Mouse (Mus musculus) MEL (cell line): ENCODE results near the gene Cd8b1. TPM values are rescaled to one million over a fixed set of nuclear protein-coding genes. Genes with fewer than 3 reads are reported as not detected.

Source experiments
- DNase-seq: peaks from one replicate; pipeline ENCODE4 v3.0.0; 2011; ENCODE audit warnings: low read depth, low spot score
- H3K27ac ChIP-seq: 2 replicates; pipeline ENCODE4 v1.5.1; 2012; ENCODE audit warnings: low read depth, mild to moderate bottlenecking, control low read depth, low read length, moderate library complexity; ENCODE audit not compliant: control insufficient read depth
- H3K27me3 ChIP-seq, 2 experiments: fragments of 150-350 bp in 1 of 2; sonication (generic) in 1 of 2; 2 replicates each; pipeline ENCODE4 v1.6.1; 2012; ENCODE audit warnings: low read length in 2 of 2, mild to moderate bottlenecking in 2 of 2, improper control_type of control experiment in 1 of 2, moderate library complexity in 1 of 2; ENCODE audit not compliant: insufficient read depth in 2 of 2, control insufficient read depth in 1 of 2
- H3K36me3 ChIP-seq, 2 experiments: 2 replicates each; pipeline ENCODE4 v1.6.1; 2012 to 2014; ENCODE audit warnings: low read length in 2 of 2, improper control_type of control experiment in 1 of 2, inconsistent platforms in 1 of 2, mild to moderate bottlenecking in 1 of 2; ENCODE audit not compliant: insufficient read depth in 2 of 2, control insufficient read depth in 1 of 2
- H3K4me1 ChIP-seq, 2 experiments: fragments of 150-350 bp in 1 of 2; sonication (generic) in 1 of 2; 2 replicates each; pipeline ENCODE4 v1.6.1; 2012; ENCODE audit warnings: low read length in 2 of 2, improper control_type of control experiment in 1 of 2, mild to moderate bottlenecking in 1 of 2; ENCODE audit not compliant: insufficient read depth in 2 of 2, control insufficient read depth in 1 of 2
- H3K4me3 ChIP-seq, 2 experiments: fragments of 150-350 bp in 1 of 2; sonication (generic) in 1 of 2; 2 replicates each; pipeline ENCODE4 v1.5.1; 2012; ENCODE audit warnings: low read depth in 2 of 2, low read length in 2 of 2, mild to moderate bottlenecking in 2 of 2, moderate library complexity in 2 of 2, control low read depth in 1 of 2, improper control_type of control experiment in 1 of 2; ENCODE audit not compliant: control insufficient read depth in 1 of 2, insufficient read depth in 1 of 2
- H3K79me2 ChIP-seq: 2 replicates; pipeline ENCODE4 v1.6.1; 2012; ENCODE audit warnings: mild to moderate bottlenecking, low read length, moderate library complexity; ENCODE audit not compliant: control insufficient read depth, poor library complexity, insufficient read depth
- H3K9ac ChIP-seq: 2 replicates; pipeline ENCODE4 v1.6.1; 2012; ENCODE audit warnings: low read depth, mild to moderate bottlenecking, control low read depth, low read length, moderate library complexity; ENCODE audit not compliant: control insufficient read depth, poor library complexity, severe bottlenecking
- H3K9me3 ChIP-seq: fragments of 150-350 bp; sonication (generic); replicated peaks from 2 replicates; pipeline ENCODE4 v1.6.1; 2012; ENCODE audit warnings: mild to moderate bottlenecking, low read length, improper control_type of control experiment, moderate library complexity; ENCODE audit not compliant: insufficient read depth
- CTCF ChIP-seq, 3 experiments: IDR thresholded peaks in 2 of 3; conservative IDR thresholded peaks in 1 of 3; 2 replicates each; pipeline ENCODE4 v1.5.1; 2011 to 2012; ENCODE audit warnings: low read length in 3 of 3, low read depth in 2 of 3, mild to moderate bottlenecking in 2 of 3, improper control_type of control experiment in 1 of 3, inconsistent platforms in 1 of 3, mixed read lengths in 1 of 3, moderate library complexity in 1 of 3; ENCODE audit not compliant: control insufficient read depth in 1 of 3, insufficient read depth in 1 of 3, poor library complexity in 1 of 3, severe bottlenecking in 1 of 3
- ELF1 ChIP-seq: IDR thresholded peaks from 2 replicates; pipeline ENCODE4 v1.6.1; 2014; ENCODE audit warnings: low read depth, mild to moderate bottlenecking, inconsistent platforms, low read length, improper control_type of control experiment, moderate library complexity
- GABPA ChIP-seq: IDR thresholded peaks from 2 replicates; pipeline ENCODE4 v1.6.1; 2012; ENCODE audit warnings: low read depth, mild to moderate bottlenecking, inconsistent platforms, low read length, improper control_type of control experiment, moderate library complexity
- MXI1 ChIP-seq: IDR thresholded peaks from 2 replicates; pipeline ENCODE4 v1.6.1; 2011; ENCODE audit warnings: mild to moderate bottlenecking, low read depth, low read length, improper control_type of control experiment
- POLR2AphosphoS2 ChIP-seq: IDR thresholded peaks from 2 replicates; pipeline ENCODE4 v1.6.1; 2011; ENCODE audit warnings: low read length, improper control_type of control experiment
- RAD21 ChIP-seq: IDR thresholded peaks from 2 replicates; pipeline ENCODE4 v1.6.1; 2011; ENCODE audit warnings: mild to moderate bottlenecking, low read depth, low read length, improper control_type of control experiment
- TAL1 ChIP-seq: IDR thresholded peaks from 2 replicates; pipeline ENCODE4 v1.6.1; 2012; ENCODE audit warnings: mild to moderate bottlenecking, inconsistent platforms, low read length, moderate library complexity, mixed read lengths
- TBP ChIP-seq: IDR thresholded peaks from 2 replicates; pipeline ENCODE4 v1.8.0; 2011; ENCODE audit warnings: low read depth, low read length, improper control_type of control experiment
- USF1 ChIP-seq: IDR thresholded peaks from 2 replicates; pipeline ENCODE4 v1.6.1; 2014; ENCODE audit warnings: low read depth, mild to moderate bottlenecking, inconsistent platforms, low read length, improper control_type of control experiment, moderate library complexity
- USF2 ChIP-seq, 2 experiments: IDR thresholded peaks; 2 replicates each; pipeline ENCODE4 v1.6.1; 2011 to 2012; ENCODE audit warnings: improper control_type of control experiment in 2 of 2, low read length in 2 of 2, borderline replicate concordance in 1 of 2, inconsistent platforms in 1 of 2, low read depth in 1 of 2, mild to moderate bottlenecking in 1 of 2; ENCODE audit not compliant: insufficient read depth in 1 of 2
- ZKSCAN1 ChIP-seq: IDR thresholded peaks from 2 replicates; pipeline ENCODE4 v1.6.1; 2012; ENCODE audit warnings: low read depth, mild to moderate bottlenecking, inconsistent platforms, low read length, improper control_type of control experiment, moderate library complexity
- ZMIZ1 ChIP-seq: IDR thresholded peaks from 2 replicates; pipeline ENCODE4 v1.6.1; 2012; ENCODE audit warnings: low read depth, mild to moderate bottlenecking, inconsistent platforms, low read length, improper control_type of control experiment, moderate library complexity
- ZNF384 ChIP-seq: IDR thresholded peaks from 2 replicates; pipeline ENCODE4 v1.6.1; 2012; ENCODE audit warnings: low read depth, mild to moderate bottlenecking, inconsistent platforms, low read length, improper control_type of control experiment
- polyA plus RNA-seq, 2 experiments: library from polyadenylated mRNA; stranded (reverse) in 1 of 2; unstranded in 1 of 2; fragments of >175 nt in 1 of 2; fragments of >200 nt in 1 of 2; gene quantifications; 2 replicates each; pipeline versions ENCODE4 v1.2.1 to v1.2.4; 2012; ENCODE audit warnings: low replicate concordance in 2 of 2, low read depth in 1 of 2; ENCODE audit not compliant: insufficient read length in 2 of 2, insufficient read depth in 1 of 2, missing spikeins in 1 of 2
- total RNA-seq: library from RNA; depleted of rRNA; stranded (reverse); fragments of 300-350 nt; gene quantifications from 2 replicates; pipeline ENCODE4 v1.2.3, GENCODE M21; 2012; rRNA removed

The Cd8b1 gene
- total RNA-seq (not detected in 2 replicates), polyA plus RNA-seq (not detected)

- no peak within 1 kb of the TSS for H3K9ac ChIP-seq
- H3K4me1 ChIP-seq, result no peaks in the 10 kb centered on the region
- H3K27me3 ChIP-seq, result peaks cover 1 to 3% of the 10 kb centered on the region in 2 experiments; a peak in 1 of 4 replicates
- no peaks in the 10 kb centered on the region for H3K36me3 ChIP-seq
- no peaks in the 10 kb centered on the region for H3K79me2 ChIP-seq
- no peak within 1 kb of the TSS for H3K27ac ChIP-seq
- H3K4me3 ChIP-seq, result no peak within 1 kb of the TSS
- no peaks in the 10 kb centered on the region for H3K9me3 ChIP-seq
- no peak for DNase-seq
- TF ChIP-seq USF1 (no peak), GABPA (no peak), USF2 (IDR thresholded peaks at IDR 0.05; ENCODE audit: borderline replicate concordance in 1 of 2, insufficient read depth in 1 of 2, low read depth in 1 of 2, low read length in 2 of 2) (no peak), ZKSCAN1 (no peak), ELF1 (no peak), RAD21 (no peak), TBP (no peak), TAL1 (no peak), MXI1 (no peak), ZMIZ1 (no peak)
These were observed at the start of gene Cd8b1 for GRCm38 (mm10) chr6:71322491-71322921. TSS of gene Cd8b1 (plus strand) at chr6:71322788.

GRCm38 (mm10) chr6:71273715-71274114 lies 48.9 kb upstream of the Cd8b1 start:
- Histone ChIP-seq H3K36me3 (peaks cover 0 to 28% of the 10 kb centered on the region in 2 experiments; a peak in 3 of 4 replicates), H3K4me3 (no peak overlapping the region), H3K9me3 (no peaks in the 10 kb centered on the region), H3K79me2 (peaks cover 21% of the 10 kb centered on the region), H3K4me1 (peaks cover 10 to 15% of the 10 kb centered on the region in 2 experiments; a peak in 3 of 4 replicates), H3K27ac (no peak overlapping the region), H3K27me3 (no peaks in the 10 kb centered on the region), H3K9ac (no peak overlapping the region)
- no peak for DNase-seq
- TF ChIP-seq POLR2AphosphoS2 (peak; percentile 14), TAL1 (no peak)

- peaks cover 0 to 25% of the 10 kb centered on the region in 2 experiments; a peak in 3 of 4 replicates for H3K36me3 ChIP-seq
- H3K9me3 ChIP-seq, result no peaks in the 10 kb centered on the region
- H3K4me1 ChIP-seq, result peaks cover 6 to 9% of the 10 kb centered on the region in 2 experiments; a peak in 3 of 4 replicates
- no peak overlapping the region for H3K4me3 ChIP-seq
- no peaks in the 10 kb centered on the region for H3K27me3 ChIP-seq
- TF ChIP-seq ZNF384 (peak; percentile 75), CTCF (IDR thresholded peaks at IDR 0.05 in 2 of 3, conservative IDR thresholded peaks at IDR 0.05 in 1 of 3; ENCODE audit: control insufficient read depth in 1 of 3, insufficient read depth in 1 of 3, low read depth in 2 of 3, low read length in 3 of 3, poor library complexity in 1 of 3, severe bottlenecking in 1 of 3) (no peak)
- H3K79me2 ChIP-seq, result peaks cover 21% of the 10 kb centered on the region
- no peak overlapping the region for H3K9ac ChIP-seq
- DNase-seq, result no peak
- no peak overlapping the region for H3K27ac ChIP-seq
These were observed 48.0 kb upstream of the Cd8b1 start for GRCm38 (mm10) chr6:71274621-71275020.
